Mouse (Mus musculus): ENCODE results near the gene Asf1a.

DNA sequence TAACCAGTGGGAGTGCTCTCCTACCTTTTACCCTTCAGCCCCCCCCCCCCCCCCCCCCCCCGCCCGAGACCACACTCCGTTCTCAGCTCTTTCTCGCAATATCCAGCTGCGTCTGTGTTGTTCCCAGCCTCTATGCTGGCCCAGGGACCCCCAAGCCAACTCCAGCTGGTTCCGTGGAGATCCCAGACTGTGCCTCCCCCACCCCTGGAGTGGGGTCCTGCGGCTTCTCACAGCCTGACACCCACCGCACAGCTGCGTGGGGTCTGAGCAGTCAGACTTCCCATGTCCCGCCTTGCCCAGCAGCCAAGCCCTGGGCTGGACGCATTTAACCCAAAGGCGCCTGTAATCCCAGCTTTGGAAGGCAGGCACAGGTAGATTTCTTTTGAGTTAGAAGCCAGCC, 15.5 kb upstream of the Asf1a start:
- no peak for TF ChIP-seq CTCF (IDR thresholded peaks at IDR 0.05; ENCODE audit: borderline replicate concordance, extremely low read depth, insufficient read depth, insufficient read length)
- TF ChIP-seq POLR2A (IDR thresholded peaks at IDR 0.05; ENCODE audit: borderline replicate concordance, extremely low read depth, insufficient read depth, insufficient read length, poor library complexity, severe bottlenecking), result no peak

All from brain, embryonic 14.5 days (tissue).